Mouse (Mus musculus): ENCODE results near the gene Nlrc4. TPM values are rescaled to one million over a fixed set of nuclear protein-coding genes. Genes with fewer than 3 reads are reported as not detected.

Nlrc4 gene
- 0.28 and 0.29 TPM in 2 replicates for polyA plus RNA-seq (2021; fragmentation: Nextera tagmentation)
- long read RNA-seq, experiment 1, result 0 reads
- long read RNA-seq, experiment 2, partial matches to known transcripts, result 1 of 1 reads
- long read RNA-seq, experiment 2, other reads (novel, unspliced or antisense), result 0 of 1 reads

GRCm38 (mm10) chr17:74458711-74459408, at the start of gene Nlrc4:
Nlrc4 (minus strand) TSS chr17:74459142.

DNA sequence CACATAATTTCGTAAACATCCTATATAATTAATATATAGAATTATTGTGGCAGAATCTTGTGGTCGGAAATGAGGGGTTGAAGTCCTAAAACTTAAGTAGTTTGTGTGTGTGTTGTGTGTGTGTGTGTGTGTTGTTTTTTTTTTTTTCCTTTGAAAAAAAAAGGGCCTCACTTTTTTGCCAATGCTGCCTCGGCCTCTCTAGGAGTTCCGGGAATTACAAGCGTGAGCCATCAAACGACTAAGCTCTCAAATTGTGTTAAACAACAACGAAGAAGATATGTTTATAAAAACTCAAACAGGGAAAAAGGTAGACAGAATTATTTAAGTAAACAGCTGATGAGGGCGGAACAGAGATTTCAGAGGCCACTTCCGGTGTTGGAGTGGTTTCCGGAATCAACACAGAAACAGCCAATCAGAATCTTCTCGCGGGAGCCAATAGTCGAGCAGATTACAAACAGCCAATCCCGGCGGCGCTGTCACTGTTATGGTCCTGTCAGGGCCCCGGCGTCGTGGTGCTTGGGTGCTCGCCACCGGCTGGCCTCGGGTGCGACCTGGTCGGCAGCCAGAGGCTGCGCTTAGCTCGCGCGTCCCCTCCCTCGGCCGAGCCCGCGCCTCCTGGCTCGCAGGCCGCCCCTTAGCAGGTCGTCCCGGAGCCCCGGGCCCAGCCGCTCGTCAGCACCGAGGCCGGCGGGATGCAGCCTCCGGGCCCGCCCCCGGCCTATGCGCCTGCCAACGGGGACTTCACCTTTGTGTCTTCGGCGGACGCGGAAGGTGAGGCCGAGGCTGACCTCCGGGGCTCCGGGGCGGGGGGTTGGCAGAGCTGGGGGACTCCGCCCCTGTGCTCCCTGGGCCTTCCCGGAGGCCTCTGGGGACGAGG, 30.3 kb upstream of the Nlrc4 start, which contains the start of gene Yipf4:
Gene Yipf4, plus strand, starts transcription at position 470 of the 877 bp plus-strand sequence.

DNA sequence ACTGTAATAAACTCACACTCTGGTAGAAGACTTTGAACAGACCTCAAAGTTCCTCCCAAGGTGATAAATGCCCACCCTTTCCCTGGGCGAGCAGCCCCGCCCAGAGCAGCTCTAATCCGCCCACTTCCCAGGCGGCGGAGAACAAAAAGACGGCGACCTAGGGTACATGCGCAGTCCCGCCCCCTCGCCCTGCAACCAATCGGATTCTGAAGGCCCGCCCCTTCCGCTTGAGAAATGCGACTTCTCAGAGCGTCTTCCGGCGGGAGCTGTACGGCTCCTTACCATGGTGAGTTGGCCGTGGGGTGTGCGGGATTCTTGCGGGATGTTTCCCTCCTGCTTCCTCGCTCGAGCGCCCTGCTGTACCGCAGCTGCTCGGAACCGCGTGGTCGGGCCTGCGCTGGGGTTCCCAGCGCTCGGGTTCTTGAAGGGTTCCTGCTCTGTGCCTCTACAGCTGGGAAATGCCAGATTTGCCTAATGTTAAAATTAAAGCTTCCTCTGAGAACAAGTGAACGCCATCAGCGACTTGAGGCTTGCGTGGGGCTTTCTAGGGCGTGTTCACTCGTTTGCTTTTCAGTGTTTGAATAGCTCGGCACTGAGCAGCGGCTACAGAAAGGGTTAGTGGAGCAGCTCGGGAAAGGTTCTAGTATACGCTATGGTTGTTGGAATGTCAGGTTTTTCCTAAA, 63.4 kb downstream of the Nlrc4 start, which contains the start of gene Slc30a6:
Gene Slc30a6, plus strand, starts transcription at position 226 of the 683 bp plus-strand sequence.

Other genes with a start within 250 kb of the Nlrc4 start
- 25.6 and 28.6 TPM in 2 replicates for gene Memo1, start 163.6 kb downstream of the Nlrc4 start, polyA plus RNA-seq (2021; fragmentation: Nextera tagmentation)
- gene Dpy30, start 135.2 kb downstream of the Nlrc4 start, polyA plus RNA-seq (2021; fragmentation: Nextera tagmentation), result 112 and 131 TPM in 2 replicates
- 5.3 and 5.6 TPM in 2 replicates for gene Spast, start 120.2 kb downstream of the Nlrc4 start, polyA plus RNA-seq (2021; fragmentation: Nextera tagmentation)
- 14.1 and 17.3 TPM in 2 replicates for gene Slc30a6, start 63.5 kb downstream of the Nlrc4 start, polyA plus RNA-seq (2021; fragmentation: Nextera tagmentation)
- 77.3 and 91.6 TPM in 2 replicates for gene Yipf4, start 30.4 kb upstream of the Nlrc4 start, polyA plus RNA-seq (2021; fragmentation: Nextera tagmentation)
- gene Birc6, start 69.2 kb upstream of the Nlrc4 start, polyA plus RNA-seq (2021; fragmentation: Nextera tagmentation), result 68.6 and 101 TPM in 2 replicates